Mouse (Mus musculus): ENCODE data around the gene Tex47.

The Tex47 gene

DNA sequence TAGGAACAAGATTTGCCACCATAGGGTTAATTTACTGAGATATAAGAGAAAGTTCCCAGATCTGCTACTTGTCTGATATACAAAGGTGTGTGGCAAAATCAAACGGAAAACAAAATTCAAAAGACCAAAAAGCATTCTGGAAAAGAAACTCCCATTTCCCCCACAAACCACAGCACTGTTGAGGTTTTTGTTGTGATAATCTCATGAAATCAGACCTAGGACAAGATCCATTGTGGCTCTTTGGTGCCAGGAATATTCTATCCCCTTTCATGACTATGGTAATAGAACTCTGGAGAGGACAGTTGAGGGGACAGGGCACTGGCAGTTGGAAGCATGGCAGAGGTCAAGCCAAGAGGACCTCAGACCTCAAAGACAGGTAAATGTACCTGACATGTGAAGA is at the start of gene Tex47:
TSS of gene Tex47 (plus strand) at position 301 of the 400 bp plus-strand sequence.
- DNase-seq = no peak

DNA sequence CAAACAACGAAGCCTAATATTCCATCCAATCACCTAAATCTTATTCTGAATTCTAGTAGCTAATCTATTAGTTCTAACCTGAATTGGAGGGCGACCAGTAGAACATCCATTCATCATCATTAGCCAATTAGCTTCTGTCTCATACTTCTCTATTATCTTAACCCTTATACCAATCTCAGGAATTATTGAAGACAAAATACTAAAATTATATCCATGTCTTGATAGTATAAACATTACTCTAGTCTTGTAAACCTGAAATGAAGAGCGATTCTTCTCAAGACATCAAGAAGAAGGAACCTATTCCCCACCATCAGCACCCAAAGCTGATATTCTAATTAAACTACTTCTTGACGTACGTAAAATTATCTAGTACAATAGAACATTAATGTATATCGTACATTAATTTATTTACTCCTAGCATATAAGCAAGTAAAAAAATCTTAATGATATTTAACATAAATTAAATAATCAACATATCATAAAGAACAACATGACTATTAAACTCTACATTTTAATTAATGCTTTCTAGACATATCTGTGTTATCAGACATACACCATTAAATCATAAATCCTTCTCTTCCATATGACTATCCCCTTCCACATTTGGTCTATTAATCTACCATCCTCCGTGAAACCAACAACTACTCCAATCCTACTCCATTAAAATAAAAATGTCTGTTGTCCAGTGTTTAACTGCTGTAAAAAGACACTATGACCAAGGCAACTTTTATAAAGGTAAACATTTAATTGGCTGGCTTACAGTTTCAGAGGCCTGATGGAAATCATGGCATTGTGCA is 27.1 kb upstream of the Tex47 start:
- no peak for DNase-seq

DNA sequence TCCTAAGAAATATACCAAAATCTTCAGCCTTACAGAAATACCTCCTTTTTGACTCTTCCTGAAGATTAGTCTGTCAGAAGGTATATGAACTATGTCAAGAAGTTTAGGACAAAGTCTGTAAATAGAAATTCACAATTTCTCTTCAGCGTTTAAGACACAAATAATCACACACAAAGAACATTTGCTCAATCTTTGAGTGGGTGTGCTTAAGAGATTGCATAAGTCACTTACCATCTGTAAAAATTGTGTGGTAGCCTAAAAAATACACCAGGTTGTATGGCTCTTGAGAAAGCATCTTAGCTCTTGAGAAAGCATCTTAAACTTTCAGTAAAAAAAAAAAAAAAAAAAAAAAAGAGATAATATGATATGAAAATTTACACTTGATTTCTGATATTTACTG is 19.6 kb upstream of the Tex47 start:
- no peak for DNase-seq

DNA sequence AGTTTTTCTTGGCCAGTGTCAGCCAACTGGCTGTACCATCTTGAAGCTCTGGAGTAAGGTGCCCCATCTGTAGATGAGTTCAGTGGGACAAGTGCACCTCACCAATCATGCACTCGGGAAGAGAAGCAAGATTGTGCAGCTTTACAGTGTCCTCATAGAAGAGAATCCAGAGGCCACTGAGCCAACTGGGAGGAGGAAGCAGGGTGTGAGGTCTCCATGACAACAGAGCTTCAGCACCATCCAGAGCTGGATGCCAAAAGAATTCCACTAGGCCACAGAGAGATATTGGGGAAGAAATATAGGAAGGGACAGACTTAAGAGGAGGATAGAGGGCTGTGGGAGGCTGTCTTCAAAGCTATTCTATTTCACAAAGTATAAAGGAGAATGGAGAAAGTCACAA is 950 bp upstream of the Tex47 start:
- no peak for DNase-seq

DNA sequence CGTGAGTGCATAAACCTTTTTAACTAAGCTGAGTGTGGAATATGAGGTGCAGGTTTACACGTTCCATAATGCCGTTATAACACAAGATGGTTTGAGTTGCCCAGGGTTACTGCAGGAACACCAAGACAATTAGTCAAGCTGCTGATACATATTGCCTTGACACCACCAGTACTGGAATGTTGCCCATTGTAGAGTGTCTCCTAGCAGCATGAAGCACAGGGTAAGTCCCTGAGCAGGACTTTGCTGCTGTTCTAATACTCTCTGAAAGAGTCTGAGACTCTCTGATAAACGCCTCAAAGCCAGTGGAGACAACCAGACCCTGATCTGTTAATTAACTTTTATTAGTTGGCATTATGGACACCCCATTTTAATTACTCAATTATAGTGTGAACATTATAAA is 21.7 kb downstream of the Tex47 start:
- no peak for DNase-seq

DNA sequence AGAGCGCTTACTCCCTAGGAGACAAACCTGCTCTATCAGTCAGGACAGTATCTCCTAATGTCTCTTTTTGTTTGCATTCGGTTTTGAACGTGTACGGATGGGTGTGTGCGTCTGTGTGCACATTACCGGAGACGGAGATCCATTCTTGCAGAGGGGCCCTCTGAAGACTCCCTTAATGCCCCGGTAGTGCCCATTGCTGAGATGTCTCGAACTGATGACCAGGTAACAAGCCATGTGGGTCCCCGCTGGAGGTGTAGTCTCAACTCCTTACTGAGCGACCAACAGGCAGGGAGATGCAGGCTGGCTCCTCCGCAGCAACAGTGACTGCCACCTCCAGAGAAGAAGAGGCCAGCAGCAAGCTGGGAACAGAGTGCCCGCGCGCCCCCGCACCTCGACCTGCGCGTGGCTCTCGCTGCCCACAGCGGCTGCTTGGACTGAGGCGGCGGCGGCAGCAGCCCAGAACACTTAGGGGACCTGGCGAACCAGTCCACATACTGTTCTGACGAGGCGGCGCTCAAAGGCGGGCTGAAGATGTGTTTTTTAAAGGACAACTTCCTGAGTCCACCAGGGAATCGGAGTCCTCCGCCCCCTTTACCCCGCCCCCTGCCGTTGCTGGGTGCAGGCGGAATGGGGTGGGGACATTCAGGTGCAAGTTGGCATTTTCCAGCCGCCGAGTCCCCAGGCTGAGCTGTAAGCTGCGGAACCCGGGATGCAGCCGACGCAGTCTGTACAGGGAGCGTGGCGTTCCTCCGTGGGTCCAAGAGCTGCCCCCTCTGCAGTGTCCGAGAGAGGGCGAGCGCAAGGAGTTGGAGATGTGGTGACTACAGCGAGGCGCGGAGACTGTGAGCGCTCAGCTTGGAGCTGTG is 40.5 kb downstream of the Tex47 start, which contains the start of gene Zfp804b:
TSS of gene Zfp804b (minus strand) at position 612 of the 866 bp plus-strand sequence.
- DNase-seq = peak; percentile 45

DNA sequence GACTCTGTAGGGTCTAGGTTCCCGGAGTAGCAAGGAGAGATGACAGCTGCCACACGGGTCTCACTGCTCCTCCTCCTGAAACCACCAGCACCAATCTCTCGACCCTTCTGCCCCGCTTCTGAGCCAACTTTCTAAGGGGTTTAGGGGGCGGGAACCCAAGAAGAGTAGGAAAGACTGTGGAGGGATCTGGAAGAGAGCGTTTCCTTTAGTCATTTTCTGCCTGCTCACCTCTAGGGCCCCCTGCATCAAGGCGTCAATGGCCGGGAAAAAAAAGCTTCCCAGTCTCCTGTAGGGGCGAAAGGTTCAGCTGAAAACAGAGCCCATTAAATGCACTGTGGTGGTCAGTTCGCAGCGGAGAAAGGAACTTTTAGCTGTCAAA is 41.1 kb downstream of the Tex47 start:
- DNase-seq = no peak

All from right cerebral cortex, adult 18-20 months (tissue).